Mouse (Mus musculus): ENCODE data around the gene Zbtb44. TPM values are rescaled to one million over a fixed set of nuclear protein-coding genes. Genes with fewer than 3 reads are reported as not detected.

Gene Zbtb44
- polyA plus RNA-seq, 1 experiment from 2014 or later, result 4.5 TPM

DNA sequence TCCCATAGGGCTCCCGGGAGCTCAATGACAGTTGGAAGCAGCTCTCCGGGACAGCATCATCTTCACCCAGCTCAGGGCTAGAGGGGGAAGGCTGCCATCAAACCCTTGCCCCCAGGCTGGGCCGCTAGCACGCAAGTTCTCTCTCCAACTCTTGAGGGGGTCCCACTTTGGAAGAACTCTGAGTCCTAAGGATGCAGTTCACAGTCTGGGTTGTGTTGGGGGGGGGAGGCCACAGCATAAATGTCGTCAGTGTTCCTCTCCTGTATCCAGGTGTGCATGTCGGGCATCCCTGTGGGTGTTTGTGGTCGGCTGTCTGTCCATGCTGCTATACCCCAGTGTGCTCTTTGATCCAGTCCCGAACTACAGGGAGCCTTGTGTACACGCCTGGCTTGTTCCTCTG is 59.1 kb downstream of the Zbtb44 start:
- no peak for ATAC-seq (ENCODE audit: insufficient read depth, low FRiP score, low TSS enrichment)
- 87% methylated on average over 9 of the region's 9 CpGs for WGBS
- Histone ChIP-seq H3K9ac (ENCODE audit: low read length) (no peak overlapping the region), H3K4me3 (ENCODE audit: low read depth, low read length) (no peak overlapping the region), H3K4me1 (ENCODE audit: control insufficient read depth, insufficient read depth, low read length) (no peaks in the 10 kb centered on the region), H3K27ac (ENCODE audit: low read depth, low read length) (no peak overlapping the region), H3K4me2 (ENCODE audit: low read depth) (no peak overlapping the region), H3K36me3 (ENCODE audit: control insufficient read depth, insufficient read depth, low read length) (no peaks in the 10 kb centered on the region), H3K9me3 (ENCODE audit: control insufficient read depth, low read length) (no peaks in the 10 kb centered on the region), H3K27me3 (ENCODE audit: control insufficient read depth, insufficient read depth, low read length) (no peaks in the 10 kb centered on the region)
- DNase-seq (ENCODE audit: low spot score), result no peak

DNA sequence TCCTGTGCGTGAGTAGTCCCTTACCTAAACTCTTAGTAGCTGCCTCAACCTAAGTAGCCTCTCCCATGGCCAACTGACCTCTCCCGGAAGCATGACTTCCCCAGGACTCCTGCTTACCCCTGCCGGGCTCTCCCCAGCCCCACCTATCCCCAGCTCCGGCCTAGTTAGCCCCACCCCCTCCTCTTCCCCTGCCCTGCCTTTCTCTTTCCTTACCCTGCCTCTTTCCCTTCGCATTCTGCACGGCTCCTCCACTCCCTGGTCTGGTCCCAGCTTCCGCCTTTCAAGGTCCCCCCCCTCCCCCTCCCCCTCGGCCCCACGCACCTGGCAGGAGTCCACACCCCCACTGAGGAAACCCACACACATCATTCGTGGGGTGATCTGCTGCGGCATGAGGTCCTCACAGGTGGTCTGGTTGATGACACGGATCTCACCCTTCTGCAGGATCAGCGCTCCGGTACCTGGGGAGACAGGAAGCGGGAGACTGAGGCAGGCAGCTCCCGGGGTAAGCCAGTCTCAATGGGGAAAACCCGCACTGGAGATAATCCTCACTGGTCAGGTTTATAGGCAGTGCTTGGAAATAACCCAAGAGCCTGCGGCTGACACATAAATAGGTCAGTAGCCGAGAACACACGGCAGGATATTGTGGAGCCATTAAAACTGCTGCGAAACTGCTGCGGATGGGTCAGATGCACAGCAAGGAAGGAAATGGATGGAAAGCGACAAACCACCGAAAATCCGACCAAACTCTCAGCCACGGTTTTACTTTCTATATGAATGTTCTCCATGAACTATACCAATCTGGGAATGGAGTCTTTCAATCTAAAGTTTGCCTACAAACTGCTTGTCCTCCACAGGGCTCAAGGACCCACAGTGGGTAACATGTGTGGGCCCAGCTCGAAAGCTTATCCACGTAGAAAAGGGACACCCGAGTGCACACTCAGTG is 59.9 kb downstream of the Zbtb44 start:
- Histone ChIP-seq H3K9ac (ENCODE audit: low read length) (no peak overlapping the region), H3K27me3 (ENCODE audit: control insufficient read depth, insufficient read depth, low read length) (no peaks in the 10 kb centered on the region), H3K4me3 (ENCODE audit: low read depth, low read length) (no peak overlapping the region), H3K9me3 (ENCODE audit: control insufficient read depth, low read length) (no peaks in the 10 kb centered on the region), H3K27ac (ENCODE audit: low read depth, low read length) (no peak overlapping the region), H3K4me2 (ENCODE audit: low read depth) (no peak overlapping the region), H3K36me3 (ENCODE audit: control insufficient read depth, insufficient read depth, low read length) (no peaks in the 10 kb centered on the region), H3K4me1 (ENCODE audit: control insufficient read depth, insufficient read depth, low read length) (no peaks in the 10 kb centered on the region)
- DNase-seq (ENCODE audit: low spot score), result no peak
- ATAC-seq (ENCODE audit: insufficient read depth, low FRiP score, low TSS enrichment), result no peak
- WGBS, result 80% methylated on average over 29 of the region's 29 CpGs

GRCm38 (mm10) chr9:31091162-31091581 is 60.7 kb downstream of the Zbtb44 start:
- DNase-seq (ENCODE audit: low spot score), result no peak
- 92% methylated on average over 10 of the region's 10 CpGs for WGBS
- no peak overlapping the region for H3K9ac ChIP-seq (ENCODE audit: low read length)
- H3K4me2 ChIP-seq (ENCODE audit: low read depth), result no peak overlapping the region
- no peak overlapping the region for H3K4me3 ChIP-seq (ENCODE audit: low read depth, low read length)
- H3K27ac ChIP-seq (ENCODE audit: low read depth, low read length), result no peak overlapping the region
- no peak for ATAC-seq (ENCODE audit: insufficient read depth, low FRiP score, low TSS enrichment)
- no peaks in the 10 kb centered on the region for H3K9me3 ChIP-seq (ENCODE audit: control insufficient read depth, low read length)
- no peaks in the 10 kb centered on the region for H3K4me1 ChIP-seq (ENCODE audit: control insufficient read depth, insufficient read depth, low read length)
- H3K27me3 ChIP-seq (ENCODE audit: control insufficient read depth, insufficient read depth, low read length), result no peaks in the 10 kb centered on the region
- no peaks in the 10 kb centered on the region for H3K36me3 ChIP-seq (ENCODE audit: control insufficient read depth, insufficient read depth, low read length)

DNA sequence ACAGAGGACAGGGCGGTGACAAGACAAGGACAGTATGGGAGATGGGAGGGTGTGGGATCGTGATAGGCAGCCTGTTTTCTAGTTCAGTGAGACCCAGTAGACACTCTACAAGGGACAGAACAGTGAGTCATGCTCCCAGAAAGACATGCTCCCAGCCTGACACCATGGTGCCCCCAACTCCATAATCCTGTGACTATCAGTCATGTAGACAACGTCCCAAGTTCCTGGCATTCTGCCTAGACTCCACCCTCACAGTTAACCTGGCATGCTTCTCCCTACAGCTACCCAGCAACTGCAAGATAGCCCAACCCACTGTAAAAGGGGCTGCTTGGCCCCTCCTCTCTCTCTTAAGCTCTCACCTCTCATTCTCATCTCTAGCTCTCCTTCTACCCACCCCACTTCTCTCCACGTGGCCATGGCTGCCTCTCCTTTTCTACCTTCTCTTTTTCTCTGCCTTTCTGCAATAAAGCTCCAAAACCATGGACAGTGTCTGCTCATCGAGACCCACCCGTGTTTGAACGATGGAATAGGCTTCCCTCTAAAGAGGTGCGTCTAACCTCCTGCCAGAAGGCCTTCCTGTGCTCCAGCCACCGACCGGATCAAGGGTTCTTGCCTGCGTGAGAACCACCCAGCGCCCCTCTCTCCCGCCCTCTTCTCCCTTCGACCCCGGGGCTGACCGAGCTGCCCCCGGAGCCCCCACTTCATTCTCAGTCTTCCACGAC is 61.8 kb downstream of the Zbtb44 start:
- Histone ChIP-seq H3K4me3 (ENCODE audit: low read depth, low read length) (no peak overlapping the region), H3K9ac (ENCODE audit: low read length) (no peak overlapping the region), H3K27ac (ENCODE audit: low read depth, low read length) (no peak overlapping the region), H3K4me2 (ENCODE audit: low read depth) (no peak overlapping the region), H3K4me1 (ENCODE audit: control insufficient read depth, insufficient read depth, low read length) (no peaks in the 10 kb centered on the region), H3K36me3 (ENCODE audit: control insufficient read depth, insufficient read depth, low read length) (no peaks in the 10 kb centered on the region), H3K27me3 (ENCODE audit: control insufficient read depth, insufficient read depth, low read length) (no peaks in the 10 kb centered on the region), H3K9me3 (ENCODE audit: control insufficient read depth, low read length) (no peaks in the 10 kb centered on the region)
- DNase-seq (ENCODE audit: low spot score) (no peak), ATAC-seq (ENCODE audit: insufficient read depth, low FRiP score, low TSS enrichment) (no peak)
- WGBS, result 91% methylated on average over 18 of the region's 18 CpGs

DNA sequence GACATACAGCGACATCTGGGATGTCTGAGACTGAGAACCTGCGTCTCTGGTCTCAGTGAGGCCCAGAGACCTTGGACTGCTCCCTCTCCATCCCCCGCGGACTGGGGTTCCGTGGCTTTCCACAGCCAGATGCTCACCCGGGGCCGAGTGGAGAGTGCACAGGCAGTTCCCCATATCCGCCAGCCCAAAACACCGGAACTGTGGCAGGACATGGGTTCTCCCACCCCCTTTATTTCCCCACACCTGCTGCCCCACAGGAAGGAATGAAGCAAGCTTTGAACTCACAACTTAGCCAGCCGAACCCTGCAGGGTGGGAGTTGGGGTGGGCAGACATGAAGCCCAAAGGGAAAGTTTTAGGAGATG is 62.4 kb downstream of the Zbtb44 start:
- H3K9me3 ChIP-seq (ENCODE audit: control insufficient read depth, low read length), result no peaks in the 10 kb centered on the region
- no peak overlapping the region for H3K4me2 ChIP-seq (ENCODE audit: low read depth)
- H3K27me3 ChIP-seq (ENCODE audit: control insufficient read depth, insufficient read depth, low read length), result no peaks in the 10 kb centered on the region
- DNase-seq (ENCODE audit: low spot score) (no peak), ATAC-seq (ENCODE audit: insufficient read depth, low FRiP score, low TSS enrichment) (no peak)
- 93% methylated on average over 10 of the region's 10 CpGs for WGBS
- no peak overlapping the region for H3K9ac ChIP-seq (ENCODE audit: low read length)
- no peak overlapping the region for H3K27ac ChIP-seq (ENCODE audit: low read depth, low read length)
- no peaks in the 10 kb centered on the region for H3K4me1 ChIP-seq (ENCODE audit: control insufficient read depth, insufficient read depth, low read length)
- no peaks in the 10 kb centered on the region for H3K36me3 ChIP-seq (ENCODE audit: control insufficient read depth, insufficient read depth, low read length)
- H3K4me3 ChIP-seq (ENCODE audit: low read depth, low read length), result no peak overlapping the region

DNA sequence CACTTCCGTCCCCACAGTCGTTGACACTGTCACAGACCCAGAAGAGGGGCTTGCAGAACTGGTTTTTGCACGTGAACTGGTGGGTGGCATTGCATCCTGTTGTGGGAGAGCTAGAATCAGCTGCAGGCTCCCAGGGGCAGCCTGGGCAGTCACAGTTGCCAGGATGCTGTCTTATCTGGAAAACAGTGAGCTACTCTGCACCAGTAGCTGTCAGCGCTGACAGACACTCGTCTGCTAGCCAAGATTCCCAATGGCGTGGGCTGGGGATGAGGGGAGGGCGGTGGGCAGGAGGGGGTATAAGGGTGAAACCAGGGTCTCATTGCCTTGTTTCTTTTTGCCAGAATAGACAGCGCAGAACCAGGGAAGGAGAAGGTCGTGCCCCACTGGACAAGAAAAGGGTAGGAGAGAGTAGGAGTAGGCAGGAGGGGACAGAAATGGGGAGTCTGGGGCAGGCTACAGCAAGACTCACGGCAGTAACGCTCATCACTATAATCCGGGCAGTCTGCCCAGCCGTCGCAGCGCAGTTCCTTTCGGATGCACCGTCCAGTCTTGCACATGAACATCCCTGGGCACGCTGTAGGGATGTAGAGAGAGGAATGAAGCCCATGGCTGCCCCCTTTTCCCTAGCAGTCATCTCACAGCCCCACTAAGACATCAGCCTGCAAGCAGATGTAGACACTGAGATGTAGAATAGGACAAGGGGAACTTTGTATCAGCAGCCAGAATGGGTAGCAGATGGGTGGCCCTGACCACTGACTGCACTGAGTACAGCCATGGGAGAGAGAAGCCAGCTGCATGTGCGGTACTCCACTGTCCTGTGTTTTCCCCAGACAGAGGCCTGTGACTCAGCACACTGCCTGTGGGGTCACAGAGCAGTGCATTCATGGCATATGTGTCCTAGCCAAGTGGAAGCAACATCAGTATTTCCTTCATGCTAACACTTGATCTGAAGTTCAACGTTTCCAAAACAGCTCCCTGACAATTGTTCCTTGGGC is 66.9 kb downstream of the Zbtb44 start:
- WGBS, result 90% methylated on average over 20 of the region's 20 CpGs
- DNase-seq (ENCODE audit: low spot score), result no peak

DNA sequence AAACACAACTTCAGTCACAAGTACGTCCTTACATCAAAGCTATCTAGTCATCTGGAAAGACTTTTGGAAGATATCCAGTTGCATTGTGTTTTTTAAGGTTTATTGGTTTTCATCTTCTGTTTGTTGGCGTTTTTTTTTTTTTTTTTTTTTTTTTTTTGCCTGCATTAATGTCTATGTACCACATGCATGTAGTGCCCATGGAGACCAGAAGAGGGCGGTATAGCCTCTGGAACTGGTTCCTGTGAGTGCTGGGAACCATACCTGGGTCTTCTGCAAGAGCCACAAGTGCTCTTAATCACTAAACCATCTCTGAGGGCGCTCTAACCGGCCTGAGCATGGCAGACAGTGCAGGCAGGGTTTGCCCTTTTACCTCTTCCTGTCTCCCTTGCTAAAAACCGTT is 67.7 kb downstream of the Zbtb44 start:
- ATAC-seq (ENCODE audit: insufficient read depth, low FRiP score, low TSS enrichment) (no peak), DNase-seq (ENCODE audit: low spot score) (no peak)
- Histone ChIP-seq H3K9me3 (ENCODE audit: control insufficient read depth, low read length) (no peaks in the 10 kb centered on the region), H3K27me3 (ENCODE audit: control insufficient read depth, insufficient read depth, low read length) (no peaks in the 10 kb centered on the region), H3K4me1 (ENCODE audit: control insufficient read depth, insufficient read depth, low read length) (no peaks in the 10 kb centered on the region), H3K27ac (ENCODE audit: low read depth, low read length) (no peak overlapping the region), H3K4me3 (ENCODE audit: low read depth, low read length) (no peak overlapping the region), H3K4me2 (ENCODE audit: low read depth) (no peak overlapping the region), H3K9ac (ENCODE audit: low read length) (no peak overlapping the region), H3K36me3 (ENCODE audit: control insufficient read depth, insufficient read depth, low read length) (no peaks in the 10 kb centered on the region)
- 78% methylated on average over 6 of the region's 6 CpGs for WGBS

More for the DNA sequence above, 66.9 kb downstream of the Zbtb44 start:
- Histone ChIP-seq H3K9me3 (ENCODE audit: control insufficient read depth, low read length) (no peaks in the 10 kb centered on the region), H3K4me2 (ENCODE audit: low read depth) (no peak overlapping the region), H3K9ac (ENCODE audit: low read length) (no peak overlapping the region), H3K4me1 (ENCODE audit: control insufficient read depth, insufficient read depth, low read length) (no peaks in the 10 kb centered on the region), H3K4me3 (ENCODE audit: low read depth, low read length) (no peak overlapping the region), H3K27me3 (ENCODE audit: control insufficient read depth, insufficient read depth, low read length) (no peaks in the 10 kb centered on the region), H3K27ac (ENCODE audit: low read depth, low read length) (no peak overlapping the region), H3K36me3 (ENCODE audit: control insufficient read depth, insufficient read depth, low read length) (no peaks in the 10 kb centered on the region)
- ATAC-seq (ENCODE audit: insufficient read depth, low FRiP score, low TSS enrichment), result no peak

DNA sequence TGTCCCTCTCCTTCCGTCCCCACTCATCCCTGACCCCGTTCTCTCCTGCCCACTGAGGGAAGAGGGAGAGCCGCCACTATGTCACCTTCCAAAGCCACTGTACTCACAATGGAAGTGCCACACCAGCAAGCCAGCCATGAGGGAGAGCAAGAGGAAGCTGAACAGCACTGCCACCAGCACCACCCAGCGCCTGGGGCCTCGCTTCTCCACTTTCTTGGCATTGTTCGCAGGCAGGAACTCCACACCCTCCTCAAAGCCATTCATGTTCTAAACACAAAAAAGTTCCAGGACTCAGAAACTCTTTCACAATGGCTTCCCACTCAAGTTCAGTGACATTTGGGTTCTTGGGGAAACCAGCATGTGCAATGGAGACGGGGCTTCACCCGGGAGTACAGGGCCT is 78.0 kb downstream of the Zbtb44 start:
- no peak for ATAC-seq (ENCODE audit: insufficient read depth, low FRiP score, low TSS enrichment)
- Histone ChIP-seq H3K9ac (ENCODE audit: low read length) (no peak overlapping the region), H3K9me3 (ENCODE audit: control insufficient read depth, low read length) (no peaks in the 10 kb centered on the region), H3K27ac (ENCODE audit: low read depth, low read length) (no peak overlapping the region), H3K4me3 (ENCODE audit: low read depth, low read length) (no peak overlapping the region), H3K4me1 (ENCODE audit: control insufficient read depth, insufficient read depth, low read length) (no peaks in the 10 kb centered on the region), H3K27me3 (ENCODE audit: control insufficient read depth, insufficient read depth, low read length) (no peaks in the 10 kb centered on the region), H3K36me3 (ENCODE audit: control insufficient read depth, insufficient read depth, low read length) (no peaks in the 10 kb centered on the region), H3K4me2 (ENCODE audit: low read depth) (no peak overlapping the region)
- no peak for DNase-seq (ENCODE audit: low spot score)
- WGBS, result 90% methylated on average over 8 of the region's 8 CpGs
